Mouse (Mus musculus) midbrain, embryonic 16.5 days (tissue): ENCODE measurements at regions not wholly inside any gene's neighbourhood (a gene's known extent, or its start where the extent isn't known, plus 50 kb on each side); places are given as distances from the start of the nearest gene placed in this dataset.

Experiments used
- ATAC-seq: fragments of 200-750 bp; cut with Nextera tagmentation; 2 replicates; pipeline ENCODE4 v1.8.0; 2017; ENCODE audit warnings: moderate TSS enrichment
- H3K27ac ChIP-seq: fragments of 300-500 bp; sonication (generic); 2 replicates; pipeline ENCODE4 v1.5.1; 2014; ENCODE audit warnings: mild to moderate bottlenecking, low read length, mixed read lengths
- H3K27me3 ChIP-seq: fragments of 300-500 bp; sonication (generic); 2 replicates; pipeline ENCODE4 v1.6.1; 2014; ENCODE audit warnings: low read depth, low read length, mixed read lengths; ENCODE audit not compliant: control insufficient read depth, insufficient read depth
- H3K36me3 ChIP-seq: fragments of 300-500 bp; sonication (generic); 2 replicates; pipeline ENCODE4 v1.6.1; 2014; ENCODE audit warnings: mild to moderate bottlenecking, low read length, moderate library complexity, mixed read lengths; ENCODE audit not compliant: control insufficient read depth, insufficient read depth
- H3K4me1 ChIP-seq: fragments of 300-500 bp; sonication (generic); 2 replicates; pipeline ENCODE4 v1.6.1; 2014; ENCODE audit warnings: mild to moderate bottlenecking, low read length, mixed read lengths; ENCODE audit not compliant: control insufficient read depth, insufficient read depth
- H3K4me2 ChIP-seq: fragments of 300-500 bp; sonication (generic); 2 replicates; pipeline ENCODE4 v1.6.1; 2014; ENCODE audit warnings: mild to moderate bottlenecking, low read length, mixed read lengths
- H3K4me3 ChIP-seq: fragments of 300-500 bp; sonication (generic); 2 replicates; pipeline ENCODE4 v1.5.1; 2014; ENCODE audit warnings: low read depth, mild to moderate bottlenecking, low read length, moderate library complexity, mixed read lengths
- H3K9ac ChIP-seq: fragments of 300-500 bp; sonication (generic); 2 replicates; pipeline ENCODE4 v1.6.1; 2014; ENCODE audit warnings: low read depth, low read length, mixed read lengths
- H3K9me3 ChIP-seq: fragments of 300-500 bp; sonication (generic); replicated peaks from 2 replicates; pipeline ENCODE4 v1.6.1; 2014; ENCODE audit warnings: mild to moderate bottlenecking, low read length, mixed read lengths; ENCODE audit not compliant: control insufficient read depth, poor library complexity, severe bottlenecking
- WGBS: fragments of 180-500 bp; shearing (Covaris S2); extraction: QIAGEN DNeasy Blood & Tissue Kit; methylation state at CpG from one replicate; pipeline ENCODE4 v1.1.7; 2014; 5-methylcytosine and 5-hydroxymethylcytosine counted together

GRCm38 (mm10) chr1:92720567-92720966, 71.9 kb upstream of the Otos start:
- H3K4me3 ChIP-seq: no peak overlapping the region
- no peak for ATAC-seq
- no peak overlapping the region for H3K27ac ChIP-seq
- no peaks in the 10 kb centered on the region for H3K27me3 ChIP-seq
- H3K9ac ChIP-seq: no peak overlapping the region
- H3K4me2 ChIP-seq: no peak overlapping the region
- no peaks in the 10 kb centered on the region for H3K9me3 ChIP-seq
- no peaks in the 10 kb centered on the region for H3K4me1 ChIP-seq
- H3K36me3 ChIP-seq: no peaks in the 10 kb centered on the region
- 68% methylated on average over 10 of the region's 10 CpGs for WGBS

- no peak for ATAC-seq
Measured at GRCm38 (mm10) chr1:92719864-92720263, 71.2 kb upstream of the Otos start.

GRCm38 (mm10) chr1:92718108-92718507, 69.5 kb upstream of the Otos start:
- Histone ChIP-seq H3K36me3 (no peaks in the 10 kb centered on the region), H3K9me3 (no peaks in the 10 kb centered on the region), H3K4me3 (no peak overlapping the region), H3K9ac (no peak overlapping the region), H3K27ac (no peak overlapping the region), H3K4me1 (no peaks in the 10 kb centered on the region), H3K27me3 (no peaks in the 10 kb centered on the region), H3K4me2 (no peak overlapping the region)
- WGBS: 81% methylated on average over 4 of the region's 4 CpGs
- ATAC-seq: no peak

More at GRCm38 (mm10) chr1:92719864-92720263, 71.2 kb upstream of the Otos start:
- H3K4me3 ChIP-seq: no peak overlapping the region
- H3K27ac ChIP-seq: no peak overlapping the region
- H3K4me2 ChIP-seq: no peak overlapping the region
- no peaks in the 10 kb centered on the region for H3K9me3 ChIP-seq
- no peaks in the 10 kb centered on the region for H3K36me3 ChIP-seq
- H3K9ac ChIP-seq: no peak overlapping the region
- H3K27me3 ChIP-seq: no peaks in the 10 kb centered on the region
- 95% methylated on average over 6 of the region's 6 CpGs for WGBS
- H3K4me1 ChIP-seq: no peaks in the 10 kb centered on the region

- Histone ChIP-seq H3K27ac (no peak overlapping the region), H3K36me3 (no peaks in the 10 kb centered on the region), H3K4me2 (no peak overlapping the region), H3K27me3 (no peaks in the 10 kb centered on the region), H3K4me1 (no peaks in the 10 kb centered on the region), H3K9me3 (no peaks in the 10 kb centered on the region), H3K4me3 (no peak overlapping the region), H3K9ac (no peak overlapping the region)
- 56% methylated on average over 9 of the region's 9 CpGs for WGBS
- ATAC-seq: no peak
Measured at GRCm38 (mm10) chr1:92714725-92715324, 66.2 kb upstream of the Otos start.

GRCm38 (mm10) chr1:92712366-92712765, 63.7 kb upstream of the Otos start:
- no peaks in the 10 kb centered on the region for H3K36me3 ChIP-seq
- H3K4me2 ChIP-seq: no peak overlapping the region
- 86% methylated on average over 8 of the region's 8 CpGs for whole genome bisulfite sequencing
- no peak overlapping the region for H3K9ac ChIP-seq
- H3K27ac ChIP-seq: no peak overlapping the region
- H3K9me3 ChIP-seq: no peaks in the 10 kb centered on the region
- H3K4me3 ChIP-seq: no peak overlapping the region
- no peaks in the 10 kb centered on the region for H3K4me1 ChIP-seq
- H3K27me3 ChIP-seq: no peaks in the 10 kb centered on the region
- ATAC-seq: no peak

GRCm38 (mm10) chr1:92710321-92710839, 61.7 kb upstream of the Otos start:
- WGBS: 73% methylated on average over 2 of the region's 2 CpGs
- H3K4me1 ChIP-seq: no peaks in the 10 kb centered on the region
- H3K4me3 ChIP-seq: no peak overlapping the region
- H3K27ac ChIP-seq: no peak overlapping the region
- H3K4me2 ChIP-seq: no peak overlapping the region
- no peak overlapping the region for H3K9ac ChIP-seq
- no peaks in the 10 kb centered on the region for H3K36me3 ChIP-seq
- H3K9me3 ChIP-seq: no peaks in the 10 kb centered on the region
- ATAC-seq: no peak
- no peaks in the 10 kb centered on the region for H3K27me3 ChIP-seq

- ATAC-seq: no peak
- Histone ChIP-seq H3K27ac (no peak overlapping the region), H3K9ac (no peak overlapping the region), H3K27me3 (no peaks in the 10 kb centered on the region), H3K4me2 (no peak overlapping the region), H3K9me3 (no peaks in the 10 kb centered on the region), H3K4me1 (no peaks in the 10 kb centered on the region), H3K36me3 (no peaks in the 10 kb centered on the region), H3K4me3 (no peak overlapping the region)
- WGBS: 65% methylated on average over 14 of the region's 14 CpGs
Measured at GRCm38 (mm10) chr1:92709190-92709850, 60.7 kb upstream of the Otos start.

GRCm38 (mm10) chr1:92707917-92708897, 59.6 kb upstream of the Otos start:
- H3K4me2 ChIP-seq: no peak overlapping the region
- no peaks in the 10 kb centered on the region for H3K27me3 ChIP-seq
- ATAC-seq: no peak
- H3K36me3 ChIP-seq: no peaks in the 10 kb centered on the region
- no peak overlapping the region for H3K9ac ChIP-seq
- H3K9me3 ChIP-seq: no peaks in the 10 kb centered on the region
- WGBS: 90% methylated on average over 19 of the region's 19 CpGs
- H3K27ac ChIP-seq: no peak overlapping the region
- H3K4me3 ChIP-seq: no peak overlapping the region
- H3K4me1 ChIP-seq: no peaks in the 10 kb centered on the region
